Mouse (Mus musculus): Measurements from ENCODE around the gene Epsti1. TPM values are rescaled to one million over a fixed set of nuclear protein-coding genes. Genes with fewer than 3 reads are reported as not detected.

The Epsti1 gene
- polyA plus RNA-seq, 1 experiment from 2014 or later: 0.19 TPM

DNA sequence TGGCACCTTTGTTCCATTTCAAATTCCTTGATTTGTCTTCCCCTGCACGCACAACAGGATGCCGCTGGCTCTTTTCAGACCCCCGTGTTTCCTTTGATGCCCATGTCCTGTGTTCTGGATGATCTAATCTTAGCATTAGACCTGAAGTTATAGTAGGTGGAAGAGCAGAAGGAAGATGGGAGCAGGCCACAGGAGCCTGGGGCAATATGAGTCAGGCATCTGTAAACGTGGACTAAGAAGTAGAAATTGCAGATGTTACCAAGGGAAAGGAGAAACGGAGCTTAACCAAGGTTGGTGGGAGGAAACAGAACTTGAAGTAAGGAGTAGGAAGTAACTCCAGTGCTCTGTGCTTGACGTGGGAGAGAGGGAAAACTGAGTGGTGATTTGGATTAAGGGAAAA lies 57.7 kb downstream of the Epsti1 start:
- no peak overlapping the region for H3K4me3 ChIP-seq
- no peak overlapping the region for H3K9ac ChIP-seq
- 74% methylated on average over 6 of the region's 6 CpGs for WGBS
- H3K4me2 ChIP-seq (replicated peaks): no peak overlapping the region
- H3K4me1 ChIP-seq: no peaks in the 10 kb centered on the region
- H3K9me3 ChIP-seq: no peaks in the 10 kb centered on the region
- no peak for ATAC-seq (ENCODE audit: insufficient number of reproducible peaks, insufficient read depth, low FRiP score, low TSS enrichment)
- no peaks in the 10 kb centered on the region for H3K27me3 ChIP-seq
- no peak overlapping the region for H3K27ac ChIP-seq
- no peaks in the 10 kb centered on the region for H3K36me3 ChIP-seq

DNA sequence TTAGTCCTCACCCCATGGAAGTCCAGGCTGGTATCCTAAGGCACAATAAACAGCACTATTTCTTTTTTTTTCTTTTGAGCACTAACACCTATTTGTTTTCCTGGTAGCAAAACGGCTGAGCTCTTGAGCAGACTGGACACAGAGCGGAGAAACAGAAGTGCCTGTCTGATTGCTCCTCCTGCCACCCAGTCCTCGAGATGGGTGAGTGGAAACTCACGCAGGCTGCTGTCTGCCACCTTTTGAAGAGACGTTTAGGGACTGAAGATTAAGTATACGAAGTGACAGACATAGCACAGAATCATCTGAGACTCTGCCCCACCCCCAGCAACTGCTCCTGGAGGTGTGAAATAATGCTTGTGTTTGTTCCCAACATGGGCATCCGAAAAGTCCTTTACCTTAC lies 59.5 kb downstream of the Epsti1 start:
- no peaks in the 10 kb centered on the region for H3K27me3 ChIP-seq
- H3K27ac ChIP-seq: no peak overlapping the region
- no peak overlapping the region for H3K4me3 ChIP-seq
- no peak overlapping the region for H3K4me2 ChIP-seq (replicated peaks)
- H3K9me3 ChIP-seq: no peaks in the 10 kb centered on the region
- ATAC-seq (ENCODE audit: insufficient number of reproducible peaks, insufficient read depth, low FRiP score, low TSS enrichment): no peak
- no peaks in the 10 kb centered on the region for H3K36me3 ChIP-seq
- no peak overlapping the region for H3K9ac ChIP-seq
- H3K4me1 ChIP-seq: no peaks in the 10 kb centered on the region
- WGBS: 52% methylated on average over 7 of the region's 7 CpGs

DNA sequence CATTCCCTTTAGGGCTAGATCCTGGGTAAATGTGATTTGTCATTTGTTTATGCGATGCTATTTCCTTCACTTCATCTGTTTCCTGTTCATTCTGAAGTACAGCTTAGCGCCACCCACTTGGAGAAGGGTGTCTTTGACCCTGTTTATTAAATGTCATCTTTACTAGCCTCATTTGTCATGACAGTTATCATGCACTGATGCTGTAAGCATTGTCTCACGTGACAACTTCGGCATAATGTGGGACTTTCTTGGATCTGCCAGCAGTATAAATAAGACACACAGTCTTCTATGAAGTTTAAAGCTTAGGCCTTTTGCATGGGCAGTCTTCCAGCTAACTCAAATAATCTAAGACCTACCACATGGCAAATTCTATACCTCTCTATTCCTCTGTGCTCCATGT lies 67.3 kb downstream of the Epsti1 start:
- ATAC-seq (ENCODE audit: insufficient number of reproducible peaks, insufficient read depth, low FRiP score, low TSS enrichment): no peak
- H3K4me2 ChIP-seq (replicated peaks): no peak overlapping the region
- no peaks in the 10 kb centered on the region for H3K9me3 ChIP-seq
- no peaks in the 10 kb centered on the region for H3K36me3 ChIP-seq
- WGBS: 93% methylated on average over 4 of the region's 4 CpGs
- H3K27ac ChIP-seq: no peak overlapping the region
- H3K4me3 ChIP-seq: no peak overlapping the region
- H3K4me1 ChIP-seq: no peaks in the 10 kb centered on the region
- H3K27me3 ChIP-seq: no peaks in the 10 kb centered on the region; the same call in 1 of the 2 replicates
- no peak overlapping the region for H3K9ac ChIP-seq

DNA sequence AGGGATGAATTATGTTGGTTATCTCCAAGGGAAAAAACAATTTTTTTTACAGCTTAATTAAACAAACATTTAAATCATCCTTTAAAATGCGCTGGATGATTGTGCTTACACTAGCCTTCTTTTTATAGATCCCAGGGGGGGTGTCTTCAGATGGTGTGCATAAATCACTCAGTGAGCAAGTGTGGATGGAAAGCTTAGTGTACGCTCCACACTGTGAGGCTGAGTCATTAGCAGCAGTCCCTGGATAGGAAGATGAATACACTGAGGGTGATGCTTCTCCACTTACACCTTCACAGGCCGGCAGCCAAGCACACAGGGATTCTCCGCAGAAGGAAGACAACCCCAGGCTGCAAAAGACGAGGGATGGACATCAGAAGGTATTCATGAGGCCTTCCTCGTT lies 70.2 kb downstream of the Epsti1 start:
- 79% methylated on average over 6 of the region's 6 CpGs for WGBS
- Histone ChIP-seq H3K4me3 (no peak overlapping the region), H3K4me1 (no peaks in the 10 kb centered on the region), H3K36me3 (no peaks in the 10 kb centered on the region), H3K9me3 (no peaks in the 10 kb centered on the region), H3K27me3 (no peaks in the 10 kb centered on the region; the same call in 1 of the 2 replicates), H3K9ac (no peak overlapping the region), H3K27ac (no peak overlapping the region), H3K4me2 (replicated peaks) (no peak overlapping the region)
- ATAC-seq (ENCODE audit: insufficient number of reproducible peaks, insufficient read depth, low FRiP score, low TSS enrichment): no peak

DNA sequence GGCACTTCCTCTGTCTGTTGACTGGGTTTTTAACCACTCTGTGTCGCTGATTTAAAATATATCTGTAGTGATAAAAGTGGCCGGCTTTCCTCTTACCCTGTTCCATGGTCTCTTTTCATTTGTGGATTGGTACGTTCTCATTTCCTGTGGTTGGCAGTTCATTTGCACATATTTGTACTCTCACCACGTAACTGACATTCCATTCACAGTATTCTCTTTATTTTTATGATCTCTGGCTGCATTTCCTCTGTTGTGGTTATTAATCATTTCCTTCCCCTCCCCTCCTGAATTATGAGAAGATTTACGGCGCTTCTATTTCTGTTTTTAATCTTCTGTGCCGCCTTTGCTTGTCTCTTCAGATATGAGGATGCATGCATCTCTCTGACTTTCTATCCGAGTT lies 71.7 kb downstream of the Epsti1 start:
- Histone ChIP-seq H3K4me2 (replicated peaks) (no peak overlapping the region), H3K36me3 (no peaks in the 10 kb centered on the region), H3K27me3 (no peaks in the 10 kb centered on the region), H3K27ac (no peak overlapping the region), H3K4me3 (no peak overlapping the region), H3K4me1 (no peaks in the 10 kb centered on the region), H3K9me3 (no peaks in the 10 kb centered on the region), H3K9ac (no peak overlapping the region)
- ATAC-seq (ENCODE audit: insufficient number of reproducible peaks, insufficient read depth, low FRiP score, low TSS enrichment): no peak
- WGBS: 74% methylated on average over 8 of the region's 8 CpGs

DNA sequence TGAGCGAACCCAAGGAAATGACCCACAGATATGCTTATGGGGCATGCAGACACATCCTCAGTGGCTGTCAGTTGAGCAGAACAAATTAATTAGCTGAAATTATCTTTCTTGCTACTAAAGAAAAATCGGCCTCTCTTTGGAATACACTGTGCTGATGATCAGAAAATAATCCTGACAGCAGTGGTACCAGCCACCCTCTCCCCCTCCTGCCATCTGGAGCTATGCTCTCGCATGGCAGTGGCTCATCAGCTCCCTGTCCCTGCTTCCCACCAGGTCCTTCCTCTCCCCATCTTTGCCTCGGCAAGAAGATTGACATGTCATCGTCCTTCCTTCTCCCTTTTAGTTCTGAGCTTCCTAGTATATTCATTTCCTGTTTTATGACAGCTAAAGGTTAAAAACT lies 77.5 kb downstream of the Epsti1 start:
- Histone ChIP-seq H3K9me3 (no peaks in the 10 kb centered on the region), H3K4me1 (no peaks in the 10 kb centered on the region), H3K27me3 (no peaks in the 10 kb centered on the region), H3K36me3 (no peaks in the 10 kb centered on the region), H3K27ac (no peak overlapping the region), H3K9ac (no peak overlapping the region), H3K4me2 (replicated peaks) (no peak overlapping the region), H3K4me3 (no peak overlapping the region)
- 72% methylated on average over 5 of the region's 5 CpGs for WGBS
- no peak for ATAC-seq (ENCODE audit: insufficient number of reproducible peaks, insufficient read depth, low FRiP score, low TSS enrichment)

DNA sequence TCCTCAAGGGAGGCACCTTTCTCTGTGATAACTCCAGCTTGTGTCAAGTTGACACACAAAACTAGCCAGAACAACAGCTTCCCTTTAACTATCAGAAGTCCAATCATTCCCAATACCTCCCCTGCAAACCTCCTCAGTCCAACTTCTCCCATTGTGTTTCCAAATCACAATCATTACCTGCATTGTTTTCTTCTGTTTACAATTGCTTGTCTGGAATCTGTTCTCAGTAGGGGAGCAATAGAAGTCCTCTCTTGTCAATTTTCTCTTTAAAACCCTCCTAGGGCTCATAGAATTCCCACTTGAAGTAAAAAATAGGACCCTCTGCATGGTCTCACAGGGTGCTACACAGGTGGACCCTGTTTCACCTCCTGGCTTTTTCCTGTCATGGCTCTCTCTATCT lies 93.7 kb downstream of the Epsti1 start:
- Histone ChIP-seq H3K4me2 (replicated peaks) (no peak overlapping the region), H3K36me3 (no peaks in the 10 kb centered on the region), H3K9ac (no peak overlapping the region), H3K9me3 (no peaks in the 10 kb centered on the region), H3K27ac (no peak overlapping the region), H3K4me3 (no peak overlapping the region), H3K27me3 (no peaks in the 10 kb centered on the region), H3K4me1 (no peaks in the 10 kb centered on the region)
- ATAC-seq (ENCODE audit: insufficient number of reproducible peaks, insufficient read depth, low FRiP score, low TSS enrichment): no peak

DNA sequence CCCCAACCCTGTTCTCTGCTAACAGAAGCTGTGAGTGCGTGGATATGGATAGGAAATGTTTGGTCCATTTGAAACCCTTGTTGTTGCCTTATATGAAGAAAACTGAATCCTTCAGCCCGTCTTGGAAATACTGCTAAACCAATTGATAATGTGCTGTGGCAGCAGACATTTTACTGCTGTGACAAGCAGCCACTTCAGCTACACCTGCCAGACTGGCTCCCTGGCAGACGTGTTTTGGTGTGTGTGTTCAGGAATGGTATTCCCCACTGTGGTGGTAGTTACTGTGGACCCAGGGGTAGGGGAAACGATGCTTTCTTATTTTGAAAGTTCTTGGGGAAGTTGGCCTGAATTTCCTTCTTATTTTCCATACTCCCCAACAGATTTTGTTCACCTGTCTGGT lies 100.4 kb downstream of the Epsti1 start:
- no peaks in the 10 kb centered on the region for H3K4me1 ChIP-seq
- no peak for ATAC-seq (ENCODE audit: insufficient number of reproducible peaks, insufficient read depth, low FRiP score, low TSS enrichment)
- H3K27me3 ChIP-seq: no peaks in the 10 kb centered on the region
- no peaks in the 10 kb centered on the region for H3K9me3 ChIP-seq
- 74% methylated on average over 4 of the region's 4 CpGs for WGBS
- no peak overlapping the region for H3K27ac ChIP-seq
- no peaks in the 10 kb centered on the region for H3K36me3 ChIP-seq
- no peak overlapping the region for H3K9ac ChIP-seq
- H3K4me2 ChIP-seq (replicated peaks): no peak overlapping the region
- no peak overlapping the region for H3K4me3 ChIP-seq

DNA sequence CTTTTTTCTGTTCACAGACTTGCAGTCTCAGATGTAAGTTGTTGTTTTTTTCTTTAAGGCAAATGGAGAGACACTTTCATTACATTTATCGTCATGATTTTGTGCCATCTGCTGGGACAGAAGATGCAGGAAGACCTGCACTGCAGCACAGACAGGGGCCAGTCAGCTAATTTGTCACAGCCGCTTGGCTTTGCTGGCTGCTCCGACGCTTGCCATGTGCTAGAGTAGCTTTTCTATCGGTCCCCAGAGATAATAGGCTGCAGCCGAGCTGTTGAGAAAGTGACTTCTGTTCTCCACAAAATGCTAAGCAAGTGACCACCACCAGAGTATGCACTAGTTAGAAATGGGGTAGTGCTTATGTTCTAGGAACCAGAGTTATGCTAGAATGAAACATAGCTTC lies 104.0 kb downstream of the Epsti1 start:
- no peak overlapping the region for H3K9ac ChIP-seq
- no peak overlapping the region for H3K27ac ChIP-seq
- H3K9me3 ChIP-seq: no peaks in the 10 kb centered on the region
- no peak overlapping the region for H3K4me3 ChIP-seq
- WGBS: 12% methylated on average over 6 of the region's 6 CpGs
- H3K4me1 ChIP-seq: no peaks in the 10 kb centered on the region
- no peak overlapping the region for H3K4me2 ChIP-seq (replicated peaks)
- no peaks in the 10 kb centered on the region for H3K36me3 ChIP-seq
- H3K27me3 ChIP-seq: no peaks in the 10 kb centered on the region
- no peak for ATAC-seq (ENCODE audit: insufficient number of reproducible peaks, insufficient read depth, low FRiP score, low TSS enrichment)

DNA sequence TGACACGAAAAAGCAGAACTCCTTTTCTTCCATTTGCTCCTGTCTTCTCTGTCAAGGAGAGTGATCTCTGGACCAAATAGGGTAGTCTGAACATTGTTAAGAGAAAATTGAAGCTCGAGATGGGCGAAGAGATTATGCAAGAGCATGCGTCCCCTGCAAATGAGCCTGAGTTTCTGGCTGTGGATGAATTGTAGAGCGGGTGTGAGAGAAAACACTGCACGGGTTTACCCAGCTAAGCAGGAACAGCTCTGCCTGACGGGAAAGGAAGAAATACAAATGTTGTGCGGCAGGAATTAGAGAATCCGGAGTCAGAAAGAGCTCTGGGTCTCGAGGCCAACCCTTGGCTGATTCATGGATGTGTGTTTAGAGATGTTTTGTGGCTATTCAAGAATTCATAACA lies 107.8 kb downstream of the Epsti1 start:
- 61% methylated on average over 10 of the region's 10 CpGs for WGBS
- ATAC-seq (ENCODE audit: insufficient number of reproducible peaks, insufficient read depth, low FRiP score, low TSS enrichment): no peak
- no peak overlapping the region for H3K4me2 ChIP-seq (replicated peaks)

DNA sequence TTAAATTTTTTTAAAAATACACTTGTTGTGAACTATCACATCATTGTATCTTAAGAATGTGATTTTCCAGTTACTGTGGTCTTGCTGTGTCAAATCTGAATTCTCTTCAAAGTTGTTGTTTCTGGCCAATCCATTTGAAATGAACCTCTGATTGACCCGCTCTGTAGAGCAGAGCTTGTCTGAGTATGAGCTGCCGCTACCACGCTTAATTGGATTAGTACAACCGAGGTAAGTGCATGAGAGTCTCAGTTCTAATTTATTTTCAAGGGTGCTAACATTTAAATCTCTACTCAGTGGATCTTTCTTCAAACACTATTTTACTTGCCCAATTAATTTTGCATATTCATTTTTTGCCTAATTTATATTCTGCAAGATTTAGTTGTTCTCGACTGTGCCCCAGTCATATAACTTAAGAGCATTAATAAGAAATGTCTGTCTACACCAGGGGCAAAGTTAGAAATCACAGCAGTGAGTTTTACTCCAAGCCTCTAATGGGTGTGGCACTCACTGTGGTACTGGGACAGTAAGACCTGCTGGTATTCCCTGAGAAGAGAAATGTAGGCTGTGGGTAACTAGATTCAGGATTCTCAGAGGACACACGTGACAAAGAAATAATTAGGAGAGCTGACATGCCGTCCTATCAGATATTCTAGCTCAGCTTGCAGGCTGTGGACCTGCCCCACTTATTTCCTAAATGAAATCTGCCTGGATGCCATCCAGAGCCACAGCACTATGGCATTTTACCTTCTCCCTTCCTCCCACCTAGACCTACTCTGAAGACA lies 111.7 kb downstream of the Epsti1 start:
- Histone ChIP-seq H3K27ac (no peak overlapping the region), H3K4me3 (no peak overlapping the region), H3K4me1 (no peaks in the 10 kb centered on the region), H3K9ac (no peak overlapping the region), H3K36me3 (no peaks in the 10 kb centered on the region), H3K4me2 (replicated peaks) (no peak overlapping the region), H3K27me3 (no peaks in the 10 kb centered on the region), H3K9me3 (no peaks in the 10 kb centered on the region)
- ATAC-seq (ENCODE audit: insufficient number of reproducible peaks, insufficient read depth, low FRiP score, low TSS enrichment): no peak
- 61% methylated on average over 7 of the region's 7 CpGs for WGBS

More for the DNA sequence above, 107.8 kb downstream of the Epsti1 start:
- H3K9me3 ChIP-seq: no peaks in the 10 kb centered on the region
- H3K9ac ChIP-seq: no peak overlapping the region
- H3K4me3 ChIP-seq: no peak overlapping the region
- no peaks in the 10 kb centered on the region for H3K27me3 ChIP-seq
- H3K27ac ChIP-seq: no peak overlapping the region
- no peaks in the 10 kb centered on the region for H3K4me1 ChIP-seq
- no peaks in the 10 kb centered on the region for H3K36me3 ChIP-seq

DNA sequence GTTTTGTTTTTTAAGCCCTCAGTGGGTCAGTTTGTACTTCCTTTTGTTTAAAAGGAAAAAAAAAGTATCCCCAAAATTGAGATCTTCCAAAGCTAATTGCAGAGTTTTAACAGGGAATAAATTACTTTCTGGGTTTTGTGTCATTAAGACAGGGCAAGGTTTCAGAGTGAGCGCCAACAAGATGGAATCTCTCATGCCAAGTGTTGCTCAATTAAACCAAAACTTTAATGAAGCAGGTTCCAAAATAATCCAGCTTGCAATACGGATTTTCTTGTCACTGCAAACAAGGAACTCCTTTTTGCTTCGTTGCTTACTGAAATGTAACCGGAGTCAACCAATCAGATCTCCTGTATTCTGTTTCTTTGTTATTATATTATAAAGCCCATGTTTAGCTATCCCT lies 112.4 kb downstream of the Epsti1 start:
- Histone ChIP-seq H3K27ac (no peak overlapping the region), H3K36me3 (no peaks in the 10 kb centered on the region), H3K4me3 (no peak overlapping the region), H3K9me3 (no peaks in the 10 kb centered on the region), H3K4me1 (no peaks in the 10 kb centered on the region), H3K4me2 (replicated peaks) (no peak overlapping the region), H3K9ac (no peak overlapping the region), H3K27me3 (no peaks in the 10 kb centered on the region)
- 64% methylated on average over 4 of the region's 4 CpGs for WGBS
- ATAC-seq (ENCODE audit: insufficient number of reproducible peaks, insufficient read depth, low FRiP score, low TSS enrichment): no peak
